27 mouse cellular contexts compared by ENCODE assay signal in the genomic region with DNA sequence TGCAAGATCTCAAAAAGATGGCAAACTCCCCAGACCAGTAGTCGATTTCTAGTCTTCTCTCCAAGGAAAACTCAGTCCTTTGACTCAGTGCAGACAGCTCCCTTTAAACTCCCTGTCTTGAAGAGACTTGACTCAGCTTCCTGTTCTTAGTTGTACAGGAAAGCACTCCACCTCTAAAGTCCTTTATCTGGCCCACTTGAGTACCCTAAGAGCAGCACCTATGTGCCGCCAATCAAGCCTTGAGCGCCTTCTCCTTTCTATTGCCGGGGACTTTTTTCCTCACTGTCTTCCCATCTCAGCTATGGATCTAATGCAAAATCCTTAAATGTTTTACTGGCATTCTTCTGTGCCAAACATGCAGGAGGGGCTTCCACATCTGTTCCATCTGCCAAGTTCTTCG.
"Had no signal": no experiment of that assay in that cellular context is flagged by ENCODE, and none has a peak within 500 bp of the region (broad histone marks: within the 10 kb centered on the region; RNA-seq: fewer than 3 reads in every experiment).

No protein-coding gene starts in this region.

- H3K9me3 ChIP-seq: embryonic facial prominence, embryonic 10.5 days; embryonic facial prominence, embryonic 12.5 days; embryonic facial prominence, embryonic 13.5 days; embryonic facial prominence, embryonic 15.5 days; forebrain, embryonic 10.5 days; forebrain, embryonic 12.5 days; forebrain, embryonic 13.5 days; forebrain, embryonic 15.5 days had no signal

- H3K4me2 ChIP-seq: embryonic facial prominence, embryonic 12.5 days; embryonic facial prominence, embryonic 13.5 days; embryonic facial prominence, embryonic 15.5 days; forebrain, embryonic 12.5 days; forebrain, embryonic 13.5 days; forebrain, embryonic 15.5 days had no signal

- ATAC-seq: forebrain, embryonic 13.5 days; forebrain, embryonic 14.5 days; forebrain, embryonic 15.5 days; forebrain, postnatal 0 days had no signal

- H3K9ac ChIP-seq: embryonic facial prominence, embryonic 12.5 days; embryonic facial prominence, embryonic 13.5 days; embryonic facial prominence, embryonic 15.5 days; forebrain, embryonic 12.5 days; forebrain, embryonic 13.5 days; forebrain, embryonic 15.5 days; forebrain, postnatal 0 days had no signal

- H3K27ac ChIP-seq: embryonic facial prominence, embryonic 10.5 days; embryonic facial prominence, embryonic 12.5 days; embryonic facial prominence, embryonic 13.5 days; embryonic facial prominence, embryonic 15.5 days; forebrain, embryonic 10.5 days; forebrain, embryonic 12.5 days; forebrain, embryonic 13.5 days; forebrain, embryonic 15.5 days; gastrocnemius, adult 2 months; heart, adult 2 months had no signal

- H3K4me3 ChIP-seq: embryonic facial prominence, embryonic 10.5 days; embryonic facial prominence, embryonic 12.5 days; embryonic facial prominence, embryonic 13.5 days; embryonic facial prominence, embryonic 15.5 days; erythroblast, embryonic 14.5 days; forebrain, embryonic 10.5 days; forebrain, embryonic 12.5 days; forebrain, embryonic 13.5 days; forebrain, embryonic 15.5 days; gastrocnemius, adult 2 months; heart, adult 2 months had no signal

- DNase-seq: cerebellum, adult 2 months; cerebellum, adult 8-10 months; cerebellum, adult 9-10 months; cerebellum, adult 9-11 months; cerebellum, postnatal 10 days; cerebellum, postnatal 14 days; cerebellum, postnatal 25 days; cerebellum, postnatal 36 days; embryo, embryonic 11 days; forebrain, postnatal 0 days; gastrocnemius, adult 2 months; gastrocnemius, postnatal 10 days; gastrocnemius, postnatal 14 days; gastrocnemius, postnatal 25 days; gastrocnemius, postnatal 36 days; heart, adult 18-20 months; heart, adult 2 months had no signal

- H3K27me3 ChIP-seq: embryonic facial prominence, embryonic 12.5 days; embryonic facial prominence, embryonic 13.5 days; embryonic facial prominence, embryonic 15.5 days; forebrain, embryonic 12.5 days; forebrain, embryonic 13.5 days; forebrain, embryonic 15.5 days had no signal

- H3K36me3 ChIP-seq: embryonic facial prominence, embryonic 10.5 days; embryonic facial prominence, embryonic 12.5 days; embryonic facial prominence, embryonic 13.5 days; embryonic facial prominence, embryonic 15.5 days; forebrain, embryonic 10.5 days; forebrain, embryonic 12.5 days; forebrain, embryonic 15.5 days had no signal
